Mouse (Mus musculus) megakaryocyte, embryonic 14.5 days (primary cell): ENCODE results near the gene Mapk10.

Experiments used
- FLI1 ChIP-seq: IDR thresholded peaks from 2 replicates; pipeline ENCODE4 v1.6.1; 2012; ENCODE audit warnings: low read length, inconsistent platforms, mixed read lengths
- GATA1 ChIP-seq: IDR thresholded peaks from 3 replicates; pipeline ENCODE4 v1.6.1; 2012; ENCODE audit warnings: mixed read lengths, low read length, inconsistent platforms, borderline replicate concordance

- TF ChIP-seq GATA1, result no peak
- TF ChIP-seq FLI1, result no peak
These were observed 125.3 kb downstream of the Mapk10 start for GRCm38 (mm10) chr5:103085844-103086243.
